Comparison of ENCODE assay signal across 20 mouse cellular contexts in genomic region chr13:35776123-35776522, GRCm38 (mm10).
DNase-seq lines count a peak whose midpoint lies in the region; ATAC-seq lines count a peak whose summit lies in the region.
"Had no signal": no experiment of that assay in that cellular context is flagged by ENCODE, and none has a peak within 500 bp of the region (broad histone marks: within the 10 kb centered on the region; RNA-seq: fewer than 3 reads in every experiment).

No protein-coding gene starts in this region.

- H3K9ac ChIP-seq in embryonic facial prominence, embryonic 14.5 days (ENCODE audit: low read depth, low read length): no peak overlapping the region
- no peak overlapping the region for H3K9ac ChIP-seq in kidney, embryonic 15.5 days
- H3K9ac ChIP-seq: hindbrain, embryonic 14.5 days; limb, embryonic 15.5 days had no signal

- no peak overlapping the region for H3K4me2 ChIP-seq in embryonic facial prominence, embryonic 14.5 days (ENCODE audit: low read depth, low read length)
- no peak overlapping the region for H3K4me2 ChIP-seq in kidney, embryonic 15.5 days
- H3K4me2 ChIP-seq: hindbrain, embryonic 14.5 days; limb, embryonic 15.5 days had no signal

- H3K27ac ChIP-seq in embryonic facial prominence, embryonic 14.5 days (replicated peaks; ENCODE audit: low read depth, low read length): no peak overlapping the region; the same call in 1 of the 2 replicates
- no peak overlapping the region for H3K27ac ChIP-seq in embryonic facial prominence, embryonic 10.5 days (replicated peaks)
- H3K27ac ChIP-seq in kidney, embryonic 15.5 days: no peak overlapping the region
- H3K27ac ChIP-seq: heart, embryonic 10.5 days; hindbrain, embryonic 14.5 days; limb, embryonic 15.5 days had no signal

- no peak overlapping the region for H3K4me3 ChIP-seq in embryonic facial prominence, embryonic 14.5 days (ENCODE audit: low read depth, low read length)
- no peak overlapping the region for H3K4me3 ChIP-seq in embryonic facial prominence, embryonic 10.5 days
- H3K4me3 ChIP-seq in kidney, embryonic 15.5 days (replicated peaks): no peak overlapping the region
- H3K4me3 ChIP-seq: heart, embryonic 10.5 days; limb, embryonic 15.5 days had no signal

- peak; percentile 78 for DNase-seq in embryonic facial prominence, embryonic 14.5 days (ENCODE audit: low spot score)
- no peak for DNase-seq in embryonic facial prominence, embryonic 10.5 days (ENCODE audit: low spot score)
- DNase-seq in kidney, postnatal 4 days: peak; percentile 18 to 40
- peak; percentile 5 for DNase-seq in 3T3-L1 (ENCODE audit: low read depth, low spot score)
- peak; percentile 26 for DNase-seq in brain, embryonic 18.5 days (ENCODE audit: low read depth, low spot score)
- no peak for DNase-seq in ovary, postnatal 14 days (ENCODE audit: low spot score)
- DNase-seq: adrenal gland, postnatal 36 days; gastrocnemius, postnatal 36 days; heart, postnatal 10 days; lung, adult 18-20 months; midbrain, embryonic 14.5 days; retina, postnatal 1 day; right cerebral cortex, postnatal 4 days; thymus, postnatal 14 days had no signal

- H3K36me3 ChIP-seq in embryonic facial prominence, embryonic 14.5 days (ENCODE audit: control insufficient read depth, insufficient read depth, low read length): no peaks in the 10 kb centered on the region
- H3K36me3 ChIP-seq in embryonic facial prominence, embryonic 10.5 days (replicated peaks): no peaks in the 10 kb centered on the region
- no peaks in the 10 kb centered on the region for H3K36me3 ChIP-seq in kidney, embryonic 15.5 days
- H3K36me3 ChIP-seq: heart, embryonic 10.5 days; limb, embryonic 15.5 days had no signal

- ATAC-seq in embryonic facial prominence, embryonic 14.5 days (ENCODE audit: low read depth): no peak
- no peak for ATAC-seq in kidney, embryonic 15.5 days (replicated peaks; ENCODE audit: low FRiP score)
- ATAC-seq in megakaryocyte progenitor cell, adult 5-6 weeks (replicated peaks; ENCODE audit: poor library complexity): no peak
- ATAC-seq: intestine, postnatal 0 days had no signal

- H3K9me3 ChIP-seq in embryonic facial prominence, embryonic 14.5 days (ENCODE audit: control insufficient read depth, low read length): no peaks in the 10 kb centered on the region
- no peaks in the 10 kb centered on the region for H3K9me3 ChIP-seq in embryonic facial prominence, embryonic 10.5 days
- H3K9me3 ChIP-seq in kidney, embryonic 15.5 days (replicated peaks): no peaks in the 10 kb centered on the region
- H3K9me3 ChIP-seq: heart, embryonic 10.5 days; limb, embryonic 15.5 days had no signal

- 79% methylated on average over 7 of the region's 7 CpGs for WGBS in embryonic facial prominence, embryonic 14.5 days
- 96% methylated on average over 7 of the region's 7 CpGs for WGBS in embryonic facial prominence, embryonic 10.5 days
- 78% methylated on average over 7 of the region's 7 CpGs for WGBS in kidney, embryonic 15.5 days

- no peaks in the 10 kb centered on the region for H3K27me3 ChIP-seq in embryonic facial prominence, embryonic 14.5 days (replicated peaks; ENCODE audit: control insufficient read depth, insufficient read depth, low read length)
- H3K27me3 ChIP-seq in embryonic facial prominence, embryonic 10.5 days (replicated peaks; ENCODE audit: low read depth, poor library complexity, severe bottlenecking): no peaks in the 10 kb centered on the region
- H3K27me3 ChIP-seq in kidney, embryonic 15.5 days: no peaks in the 10 kb centered on the region
- H3K27me3 ChIP-seq: limb, embryonic 15.5 days had no signal

- peaks cover 15% of the 10 kb centered on the region; the same call in 1 of the 2 replicates for H3K4me1 ChIP-seq in embryonic facial prominence, embryonic 14.5 days (ENCODE audit: control insufficient read depth, insufficient read depth, low read length)
- peaks cover 10% of the 10 kb centered on the region; the same call in 1 of the 2 replicates for H3K4me1 ChIP-seq in embryonic facial prominence, embryonic 10.5 days
- H3K4me1 ChIP-seq in kidney, embryonic 15.5 days: peaks cover 20% of the 10 kb centered on the region
- H3K4me1 ChIP-seq: limb, embryonic 15.5 days had no signal

Comparison
In these comparisons a context has a peak if more than half of its experiments do, and no peak if none do; other contexts are left out.
1. DNase-seq: peak in embryonic facial prominence, embryonic 14.5 days (single experiment), kidney, postnatal 4 days (2 of 2), 3T3-L1 (single experiment) and brain, embryonic 18.5 days (single experiment); none in embryonic facial prominence, embryonic 10.5 days (single experiment) and ovary, postnatal 14 days (single experiment).